Mouse (Mus musculus) brain, embryonic 14.5 days (tissue): Measurements from ENCODE around the gene 4921501E09Rik. TPM values are rescaled to one million over a fixed set of nuclear protein-coding genes. Genes with fewer than 3 reads are reported as not detected.
A peak's percentile ranks its signal among the peaks of the same experiment; 100 is the strongest.
"Not testable (repeated sequence)": the region's sequence is repeated elsewhere in the genome, so short reads cannot be mapped to it uniquely, and the experiment has no call there.

Experiments
- DNase-seq: peaks from one replicate; pipeline ENCODE4 v3.0.0-alpha.2; 2011; ENCODE audit warnings: low read depth
- CTCF ChIP-seq: fragments of 200-500 bp; IDR thresholded peaks from 2 replicates; pipeline ENCODE4 v1.5.1; 2012; ENCODE audit warnings: inconsistent platforms, mild to moderate bottlenecking, moderate library complexity, borderline replicate concordance; ENCODE audit not compliant: insufficient read depth, insufficient read length; ENCODE audit errors: extremely low read depth
- POLR2A ChIP-seq: fragments of 200-500 bp; IDR thresholded peaks from 2 replicates; pipeline ENCODE4 v1.6.1; 2012; ENCODE audit warnings: mild to moderate bottlenecking, inconsistent platforms, borderline replicate concordance; ENCODE audit not compliant: poor library complexity, insufficient read depth, insufficient read length, severe bottlenecking; ENCODE audit errors: extremely low read depth
- polyA plus RNA-seq: library from polyadenylated mRNA; depleted of rRNA; stranded (reverse); fragments of >200 nt; gene quantifications from 2 replicates; pipeline ENCODE4 v1.2.3, GENCODE M21; 2012; rRNA removed

4921501E09Rik gene
- not detected in 2 replicates for polyA plus RNA-seq

- no peak for TF ChIP-seq POLR2A
- no peak for TF ChIP-seq CTCF
- no peak for DNase-seq
Measured at GRCm38 (mm10) chr17:33067958-33068357, at the start of gene 4921501E09Rik. TSS of gene 4921501E09Rik (minus strand) at chr17:33068058.

GRCm38 (mm10) chr17:33097396-33097795 is 29.5 kb upstream of the 4921501E09Rik start:
- DNase-seq = no peak
- TF ChIP-seq POLR2A (no peak), CTCF (no peak)

DNA sequence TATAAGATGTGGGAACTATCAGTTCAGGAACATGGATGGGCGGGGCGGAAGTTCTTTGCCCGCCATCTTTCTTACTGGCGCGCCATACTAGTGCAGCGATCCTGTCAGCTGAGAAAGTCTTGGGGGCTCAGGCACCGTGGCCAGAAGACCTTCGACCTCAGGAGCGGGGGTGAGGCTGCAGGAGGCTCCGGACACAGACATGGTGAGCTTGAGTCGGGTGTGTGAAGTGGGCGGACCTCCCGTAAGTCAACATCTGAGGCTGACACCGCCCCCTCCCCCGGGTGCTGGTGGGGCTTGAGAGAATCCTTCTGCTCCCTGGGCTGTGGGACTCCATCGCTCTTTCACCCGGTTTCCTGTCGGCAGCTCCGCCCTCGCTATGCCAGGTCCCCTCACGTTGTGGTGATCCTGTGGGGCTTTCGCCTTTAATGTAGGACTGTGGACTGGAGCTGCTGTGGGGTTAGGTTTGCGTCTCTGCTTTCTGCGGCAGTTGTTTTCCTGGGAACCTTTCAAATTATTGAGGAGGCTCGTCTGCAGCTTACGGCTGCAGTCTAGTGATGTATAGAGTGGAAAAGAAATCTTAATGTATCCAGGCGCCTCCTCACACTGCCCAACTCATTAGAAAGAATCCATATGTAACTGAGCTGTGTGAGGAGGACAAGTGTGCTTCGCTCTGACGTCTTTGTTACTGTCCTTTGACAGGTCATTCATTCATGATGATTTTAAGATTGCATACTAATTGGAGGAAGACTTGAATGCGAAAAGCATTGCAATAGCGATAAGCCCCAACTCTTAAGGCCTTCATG is 24.7 kb upstream of the 4921501E09Rik start:
- TF ChIP-seq CTCF (no peak), POLR2A (peak; percentile 32; the same call in 1 of the 2 replicates)
- peak; percentile 91 for DNase-seq

- DNase-seq = no peak
- no peak for TF ChIP-seq POLR2A
- no peak for TF ChIP-seq CTCF
Measured at GRCm38 (mm10) chr17:33091630-33092029, 23.8 kb upstream of the 4921501E09Rik start.

DNA sequence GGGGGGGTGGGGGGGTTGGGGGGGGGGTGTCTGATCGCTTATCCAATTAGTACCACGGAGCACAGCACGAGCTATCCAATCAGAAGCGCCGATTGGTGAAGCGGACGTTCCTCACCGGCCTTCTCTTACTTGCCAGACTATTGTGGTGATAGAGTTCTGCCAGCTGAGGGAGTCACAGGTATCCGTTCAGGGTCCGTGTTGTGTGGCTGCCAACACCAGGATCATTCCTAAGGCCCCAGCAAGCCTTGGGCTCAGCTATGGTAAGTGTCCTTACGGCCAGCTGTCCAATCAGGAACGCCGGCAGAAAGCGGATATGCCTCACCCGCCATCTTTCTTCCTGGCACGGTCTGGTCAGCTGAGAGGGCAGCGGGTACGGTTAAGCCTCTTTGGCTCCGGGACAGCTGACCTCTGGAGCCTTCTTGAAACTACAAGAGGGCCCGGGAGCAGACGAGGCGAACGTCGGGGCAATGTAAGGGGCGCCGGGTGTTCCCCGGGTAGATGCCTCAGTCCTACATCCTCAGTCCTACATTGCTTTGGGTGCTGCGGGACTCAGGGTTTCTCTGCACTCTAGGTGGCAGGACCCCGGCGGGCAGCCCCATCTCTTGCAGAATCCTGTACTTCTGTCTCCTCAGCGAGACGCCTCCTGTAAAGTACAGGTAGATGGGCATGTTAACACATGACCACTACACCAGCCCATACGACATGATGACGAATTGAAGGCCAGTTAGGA is 21.5 kb upstream of the 4921501E09Rik start, which contains the start of gene Zfp563:
TSS of gene Zfp563 (plus strand) at position 91 of the 730 bp plus-strand sequence.
- DNase-seq = peak; percentile 97
- no peak for TF ChIP-seq CTCF
- TF ChIP-seq POLR2A = peak; percentile 23; the same call in 1 of the 2 replicates

DNA sequence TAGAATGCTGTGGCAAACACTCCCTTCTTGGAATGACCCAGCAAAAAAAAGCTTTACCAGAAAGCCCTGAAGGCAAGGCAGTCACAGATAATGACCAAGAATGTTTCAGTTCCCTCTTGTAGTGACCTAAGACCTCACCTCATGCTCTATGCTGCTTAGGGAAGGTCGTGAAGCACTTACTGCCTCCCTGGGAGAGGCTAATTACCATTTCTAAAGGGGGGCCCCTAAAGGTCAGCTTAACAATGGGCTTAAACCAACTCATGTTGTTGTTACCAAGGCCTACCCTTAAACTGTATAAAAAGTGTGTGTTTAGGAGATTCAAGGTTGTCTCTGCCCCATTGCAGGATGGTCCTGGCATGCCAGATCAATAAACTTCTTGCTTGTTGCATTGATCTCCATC is 4.9 kb downstream of the 4921501E09Rik start:
- DNase-seq = no peak
- TF ChIP-seq CTCF (no peak), POLR2A (no peak)

DNA sequence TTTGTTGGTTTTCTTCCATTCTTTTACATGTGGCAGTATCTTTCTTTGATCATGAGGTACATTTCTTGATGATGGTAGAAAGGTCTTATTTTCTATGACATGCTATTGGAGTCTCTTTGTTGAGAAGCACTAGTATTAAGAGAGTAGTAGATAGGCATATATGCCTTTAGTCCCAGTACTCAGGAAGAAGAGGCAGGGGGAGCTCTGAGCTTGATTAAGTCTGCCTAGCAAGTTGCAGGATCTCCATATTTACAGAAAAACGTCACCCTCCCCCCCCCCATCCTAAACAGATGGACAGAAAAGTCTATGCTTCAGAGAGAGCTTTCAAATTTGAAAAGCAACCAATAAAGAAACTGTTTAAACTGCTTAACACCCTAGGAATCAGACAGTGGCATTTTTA is 9.1 kb downstream of the 4921501E09Rik start:
- peak; percentile 0 for DNase-seq
- no peak for TF ChIP-seq CTCF
- TF ChIP-seq POLR2A = no peak

DNA sequence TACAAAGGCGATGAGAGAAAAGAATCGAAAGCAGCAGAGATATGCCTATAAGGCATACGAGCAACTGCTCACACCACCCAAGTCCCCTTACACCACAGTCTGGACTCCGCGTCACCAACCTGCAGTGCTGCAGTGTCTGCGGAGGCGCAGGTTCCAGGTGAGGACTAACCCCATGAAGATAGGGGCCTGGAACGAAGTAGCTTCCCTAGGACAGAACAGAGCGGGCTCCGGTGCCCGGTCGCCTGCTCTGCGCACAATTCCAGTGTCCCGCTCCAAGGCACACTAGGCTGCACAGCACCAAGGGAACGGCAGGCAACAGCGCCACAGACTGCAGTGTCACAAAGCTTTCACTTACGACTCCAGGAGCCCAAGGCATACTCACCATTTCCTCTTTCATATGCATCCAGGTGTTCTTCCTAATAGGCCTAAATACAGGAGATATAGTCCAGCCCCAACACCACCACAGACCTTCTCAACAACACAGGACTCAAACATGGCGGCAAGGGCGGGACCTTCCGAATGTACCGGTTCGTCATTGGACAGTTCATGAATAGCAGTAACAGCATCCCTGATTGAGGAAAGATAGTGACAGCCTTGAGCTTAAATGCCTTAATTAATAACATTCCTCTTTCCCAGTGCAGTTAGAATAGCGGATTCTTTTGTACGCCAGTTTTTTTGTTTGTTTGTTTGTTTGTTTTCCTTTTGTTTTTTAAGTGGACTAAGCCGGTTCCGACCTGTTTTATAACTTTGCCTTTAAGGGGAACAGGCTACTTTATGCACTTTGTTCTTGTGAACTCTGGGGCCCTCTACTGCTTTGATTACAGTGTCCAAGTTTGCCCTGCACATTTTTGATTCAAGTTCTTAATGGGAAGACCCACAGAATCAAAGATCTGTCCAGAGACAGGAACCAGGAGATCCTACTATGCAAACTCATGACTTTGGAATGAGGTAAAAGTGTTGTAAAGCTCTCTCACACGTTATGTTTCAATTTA is 34.7 kb downstream of the 4921501E09Rik start, which contains the start of gene Zfp763:
TSS of gene Zfp763 (minus strand) at position 503 of the 992 bp plus-strand sequence.
- peak; percentile 96 for DNase-seq
- TF ChIP-seq CTCF (no peak), POLR2A (peak; percentile 25; the same call in 1 of the 2 replicates)

GRCm38 (mm10) chr17:33032376-33032775 is 35.5 kb downstream of the 4921501E09Rik start:
- DNase-seq = peak; percentile 22
- TF ChIP-seq CTCF = no peak
- no peak for TF ChIP-seq POLR2A

GRCm38 (mm10) chr17:33020434-33020833 is 47.4 kb downstream of the 4921501E09Rik start:
- not testable (repeated sequence) for DNase-seq

Other genes with a start within 250 kb of the 4921501E09Rik start
- gene Zfp799, start 237.8 kb downstream of the 4921501E09Rik start, polyA plus RNA-seq = 18.4 and 19.9 TPM in 2 replicates
- gene Zfp870, start 176.4 kb downstream of the 4921501E09Rik start, polyA plus RNA-seq = 4.6 and 5.2 TPM in 2 replicates
- 0.04 and 0.15 TPM in 2 replicates for gene Cyp4f14, start 150.7 kb downstream of the 4921501E09Rik start, polyA plus RNA-seq
- 12.3 and 13.0 TPM in 2 replicates for gene Cyp4f13, start 120.7 kb downstream of the 4921501E09Rik start, polyA plus RNA-seq
- 4.5 and 4.6 TPM in 2 replicates for gene Zfp472, start 102.2 kb downstream of the 4921501E09Rik start, polyA plus RNA-seq
- 12.6 and 14.6 TPM in 2 replicates for gene Zfp952, start 74.9 kb downstream of the 4921501E09Rik start, polyA plus RNA-seq
- 11.5 and 16.0 TPM in 2 replicates for gene Zfp763, start 34.7 kb downstream of the 4921501E09Rik start, polyA plus RNA-seq
- 12.0 and 15.9 TPM in 2 replicates for gene Zfp563, start 21.3 kb upstream of the 4921501E09Rik start, polyA plus RNA-seq
- 0.21 and 0.40 TPM in 2 replicates for gene Morc2b, start 71.6 kb upstream of the 4921501E09Rik start, polyA plus RNA-seq
- not detected in 2 replicates for gene Olfr55, start 100.4 kb upstream of the 4921501E09Rik start, polyA plus RNA-seq
- not detected in 2 replicates for gene Olfr239, start 123.2 kb upstream of the 4921501E09Rik start, polyA plus RNA-seq
- 0.72 and 0.89 TPM in 2 replicates for gene Olfr1564, start 153.6 kb upstream of the 4921501E09Rik start, polyA plus RNA-seq
- 8.6 and 10.5 TPM in 2 replicates for gene Zfp955a, start 187.1 kb upstream of the 4921501E09Rik start, polyA plus RNA-seq
- gene Olfr63, start 196.6 kb upstream of the 4921501E09Rik start, polyA plus RNA-seq = not detected in 2 replicates
- gene Zfp955b, start 221.5 kb upstream of the 4921501E09Rik start, polyA plus RNA-seq = 10.4 and 12.3 TPM in 2 replicates